Mouse (Mus musculus) adrenal gland, postnatal 25 days (tissue): ENCODE measurements around the gene Yif1b. TPM values are rescaled to one million over a fixed set of nuclear protein-coding genes. Genes with fewer than 3 reads are reported as not detected.
"Not testable (repeated sequence)": the region's sequence is repeated elsewhere in the genome, so short reads cannot be mapped to it uniquely, and the experiment has no call there.

Experiments
- DNase-seq: peaks from one replicate; pipeline ENCODE4 v3.0.0; 2021; ENCODE audit warnings: mixed read lengths
- long read RNA-seq: library from polyadenylated mRNA; stranded (forward); transcript quantifications from one replicate; pipeline ENCODE4 v2.0.0, GENCODE M21; 2021
- total RNA-seq: library from RNA; stranded (reverse); gene quantifications from 2 replicates; pipeline ENCODE4 v1.2.3, GENCODE M21; 2021

Gene Yif1b
- total RNA-seq: 43.6 and 49.3 TPM in 2 replicates
- long read RNA-seq, transcript Yif1b-201 (8 exons, 1,111 nt): minor isoform, 18 of 132 reads
- long read RNA-seq, transcript Yif1b-203 (8 exons, 1,126 nt): major isoform, 41 of 132 reads
- long read RNA-seq, partial matches to known transcripts: 8 of 132 reads
- long read RNA-seq, other reads (novel, unspliced or antisense): 65 of 132 reads

DNA sequence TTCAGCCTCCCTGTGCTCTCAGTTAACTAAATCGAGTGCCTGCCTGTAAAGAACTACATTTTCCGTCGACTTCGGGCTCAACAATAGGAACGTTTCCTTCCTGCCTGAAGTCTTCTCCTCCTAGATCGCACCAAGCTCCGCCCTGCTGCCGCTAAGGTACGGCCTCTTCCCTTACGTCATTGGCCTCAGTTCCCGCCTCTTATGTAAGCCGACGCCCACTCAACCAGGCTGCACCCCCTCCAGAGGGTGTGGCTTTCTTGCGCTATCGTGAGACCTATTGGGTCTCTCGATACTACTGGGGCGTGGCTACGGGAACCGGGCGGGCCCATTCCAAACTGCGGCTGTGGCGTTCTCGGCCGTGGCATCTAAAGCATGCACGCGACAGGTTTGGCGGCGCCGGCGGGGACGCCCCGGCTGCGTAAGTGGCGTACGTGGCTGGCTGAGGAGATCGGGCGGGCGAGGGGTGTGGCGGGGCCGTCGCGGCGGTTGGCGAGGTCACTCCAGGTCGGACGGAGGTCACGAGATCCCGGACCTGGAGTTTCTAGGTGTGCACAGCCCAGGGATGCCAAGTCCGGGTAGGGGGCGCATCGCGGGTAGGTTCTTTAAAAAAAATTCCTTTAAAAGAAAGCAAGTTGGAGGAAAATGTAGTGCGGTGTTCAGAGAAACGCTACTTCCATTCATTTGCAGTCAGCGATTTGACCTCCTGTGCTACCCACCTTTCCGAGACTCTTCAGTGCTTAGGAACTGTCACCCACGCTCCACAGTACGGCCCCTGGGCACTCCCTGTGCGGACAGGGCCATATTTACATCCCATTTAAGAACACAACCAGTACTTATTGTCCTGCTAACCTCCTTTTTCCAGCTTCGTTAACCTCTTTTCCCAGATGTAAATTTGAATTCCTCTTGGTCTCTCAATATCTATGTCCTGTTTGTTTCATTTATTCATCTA, at the start of gene Yif1b:
Gene Yif1b (plus strand): TSS at position 311 of the 949 bp plus-strand sequence.
- peak; percentile 97 for DNase-seq

DNA sequence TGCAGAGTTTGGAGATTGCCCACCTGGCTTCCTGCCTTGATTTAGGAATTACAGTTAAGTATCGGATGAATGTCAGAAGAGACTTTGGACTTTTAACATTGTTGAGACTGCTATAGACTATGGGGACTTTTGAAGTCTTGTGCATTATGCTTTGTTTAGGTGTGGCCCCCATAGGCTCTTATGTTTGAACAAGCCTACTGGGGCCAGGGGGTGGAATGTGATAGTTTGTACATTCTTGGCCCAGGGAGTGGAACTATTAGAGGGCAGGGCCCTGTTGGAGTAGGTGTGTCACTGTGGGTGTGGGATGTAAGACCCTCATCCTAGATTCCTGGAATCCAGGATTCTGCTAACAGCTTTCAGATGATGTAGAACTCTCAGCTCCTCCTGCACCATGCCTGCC, 43.9 kb upstream of the Yif1b start:
- not testable (repeated sequence) for DNase-seq

DNA sequence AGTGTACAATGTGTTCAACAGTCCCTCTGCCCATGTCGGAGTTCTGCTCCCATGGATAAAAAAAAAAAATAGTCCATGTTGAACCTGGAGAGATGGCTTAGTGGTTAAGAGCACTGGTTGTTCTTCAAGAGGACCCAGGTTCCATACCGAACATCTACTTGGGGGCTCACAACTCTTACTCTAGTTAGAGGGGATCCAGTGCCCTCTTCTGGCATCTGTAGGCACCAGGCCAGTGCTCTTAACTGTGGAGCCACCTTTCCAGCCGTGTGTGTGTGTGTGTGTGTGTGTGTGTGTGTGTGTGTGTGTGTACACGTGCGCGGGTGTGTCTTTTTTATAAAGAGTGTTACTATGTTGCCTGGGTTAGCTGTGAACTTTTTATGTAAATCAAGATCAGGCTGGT, 35.6 kb upstream of the Yif1b start:
- no peak for DNase-seq

DNA sequence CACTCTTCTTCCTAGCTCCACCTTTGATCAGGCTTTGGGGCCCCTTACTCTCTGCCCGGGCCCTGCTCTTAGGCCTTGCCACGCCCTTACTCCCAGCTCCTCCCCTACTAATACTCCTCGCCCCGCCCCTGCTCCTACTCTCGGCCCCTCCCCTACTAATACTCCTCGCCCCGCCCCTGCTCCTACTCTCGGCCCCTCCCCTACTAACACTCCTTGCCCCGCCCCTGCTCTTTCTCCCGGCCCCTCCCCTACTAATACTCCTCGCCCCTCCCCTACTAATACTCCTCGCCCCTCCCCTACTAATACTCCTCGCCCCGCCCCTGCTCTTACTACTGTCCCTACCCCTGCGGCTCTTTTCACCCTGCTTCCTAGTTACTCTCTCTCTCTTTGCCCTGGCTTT, 27.1 kb upstream of the Yif1b start:
- peak; percentile 29 for DNase-seq

DNA sequence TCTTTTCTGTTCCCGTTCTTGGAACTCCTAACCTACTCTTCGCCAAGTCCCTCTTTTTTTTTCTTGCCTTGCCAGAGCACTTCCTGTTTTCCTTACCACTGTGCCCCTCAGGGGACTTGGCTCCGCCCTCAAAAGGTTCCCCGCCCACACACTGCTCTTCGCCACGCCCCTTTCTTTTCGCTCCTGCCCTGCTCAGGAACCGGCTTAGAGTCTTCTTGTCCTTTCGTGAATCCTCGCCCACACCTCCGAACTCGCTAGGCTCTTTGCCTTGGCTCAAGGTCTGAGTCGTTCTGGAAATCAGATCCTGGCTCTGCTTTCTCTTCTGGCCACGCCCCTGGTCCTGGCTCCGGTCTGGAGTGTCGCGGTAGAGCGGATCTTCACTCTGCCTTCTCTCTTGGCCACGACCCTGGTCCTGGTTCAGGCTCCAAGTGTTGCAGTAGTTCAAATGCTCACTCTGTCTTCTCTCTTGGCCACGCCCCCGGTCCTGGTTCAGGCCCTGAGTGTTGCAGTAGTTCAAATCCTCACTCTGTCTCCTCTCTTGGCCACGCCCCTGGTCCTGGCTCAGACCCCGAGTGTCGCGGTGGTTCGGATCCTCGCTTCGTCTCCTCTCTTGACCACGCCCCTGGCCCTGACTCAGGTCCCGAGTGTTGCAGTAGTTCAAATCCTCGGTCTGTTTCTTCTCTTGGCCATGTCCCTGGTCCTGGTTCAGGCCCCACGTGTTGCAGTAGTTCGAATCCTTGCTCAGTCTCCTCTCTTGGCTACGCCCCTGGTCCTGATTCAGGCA, 26.5 kb upstream of the Yif1b start:
- peak; percentile 71 for DNase-seq

DNA sequence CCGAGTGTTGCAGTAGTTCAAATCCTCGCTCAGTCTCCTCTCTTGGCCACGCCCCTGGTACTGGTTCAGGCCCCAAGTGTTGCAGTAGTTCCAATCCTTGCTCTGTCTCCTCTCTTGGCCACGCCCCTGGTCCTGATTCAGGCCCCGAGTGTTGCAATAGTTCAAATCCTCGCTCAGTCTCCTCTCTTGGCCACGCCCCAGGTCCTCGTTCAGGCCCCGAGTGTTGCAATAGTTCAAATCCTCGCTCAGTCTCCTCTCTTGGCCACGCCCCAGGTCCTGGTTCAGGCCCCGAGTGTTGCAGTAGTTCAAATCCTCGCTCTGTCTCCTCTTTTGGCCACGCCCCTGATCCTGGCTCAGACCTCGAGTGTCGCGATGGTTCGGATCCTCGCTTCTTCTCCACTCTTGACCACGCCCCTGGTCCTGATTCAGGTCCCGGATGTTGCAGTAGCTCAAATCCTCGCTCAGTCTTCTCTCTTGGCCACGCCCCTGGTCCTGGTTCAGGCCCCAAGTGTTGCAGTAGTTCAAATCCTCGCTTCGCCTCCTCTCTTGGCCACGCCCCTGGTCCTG, 25.8 kb upstream of the Yif1b start:
- DNase-seq: no peak

DNA sequence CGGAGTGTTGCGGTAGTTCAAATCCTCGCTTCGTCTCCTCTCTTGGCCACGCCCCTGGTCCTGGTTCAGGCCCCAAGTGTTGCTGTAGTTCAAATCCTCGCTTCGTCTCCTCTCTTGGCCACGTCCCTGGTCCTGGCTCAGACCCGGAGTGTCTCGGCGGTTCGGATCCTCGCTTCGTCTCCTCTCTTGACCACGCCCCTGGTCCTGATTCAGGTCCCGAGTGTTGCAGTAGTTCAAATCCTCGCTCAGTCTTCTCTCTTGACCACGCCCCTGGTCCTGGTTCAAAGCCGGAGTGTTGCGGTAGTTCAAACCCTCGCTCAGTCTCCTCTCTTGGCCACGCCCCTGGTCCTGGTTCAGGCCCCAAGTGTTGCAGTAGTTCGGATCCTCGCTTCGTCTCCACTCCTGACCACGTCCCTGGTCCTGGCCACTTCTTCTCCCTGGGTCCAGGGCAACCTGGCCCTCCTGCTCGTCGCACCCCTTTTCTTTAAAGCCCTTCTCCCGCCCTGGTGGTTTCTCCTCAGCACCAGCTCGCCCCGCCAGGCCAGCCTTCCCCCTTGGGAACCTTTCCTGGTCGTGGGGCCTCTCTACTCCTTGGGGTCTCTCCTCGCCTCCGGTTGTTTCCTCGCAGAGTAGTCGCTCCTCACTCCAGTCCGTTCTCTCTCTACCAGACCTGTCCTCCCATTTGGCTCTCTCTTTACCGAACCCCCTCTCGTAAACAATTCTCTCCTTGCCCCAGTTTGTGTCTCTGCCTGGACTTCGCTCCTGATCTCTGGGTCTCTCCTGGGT, 25.2 kb upstream of the Yif1b start:
- not testable (repeated sequence) for DNase-seq

DNA sequence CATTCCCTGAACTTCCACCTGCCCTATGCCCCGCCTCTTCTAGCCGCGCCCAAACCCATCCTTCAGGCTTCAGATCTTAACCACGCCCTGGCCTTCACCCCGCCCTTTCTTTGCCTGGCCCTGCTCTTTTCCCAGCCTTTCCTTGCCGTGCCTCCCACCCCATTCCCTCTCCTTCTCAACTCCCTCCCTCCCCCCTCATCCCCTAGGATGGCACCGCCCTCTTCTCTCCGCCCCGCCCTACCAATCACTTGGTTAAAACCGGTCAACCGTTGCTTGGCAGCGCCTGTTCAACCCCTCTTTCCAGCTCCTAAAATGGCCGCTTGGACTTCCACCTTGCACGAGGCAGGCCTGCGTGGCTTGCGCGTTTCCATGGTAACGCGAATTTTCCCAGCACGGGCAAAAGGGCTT, 24.4 kb upstream of the Yif1b start, which contains the start of gene Catsperg1:
Gene Catsperg1 (minus strand): TSS at position 361 of the 408 bp plus-strand sequence.
- no peak for DNase-seq

DNA sequence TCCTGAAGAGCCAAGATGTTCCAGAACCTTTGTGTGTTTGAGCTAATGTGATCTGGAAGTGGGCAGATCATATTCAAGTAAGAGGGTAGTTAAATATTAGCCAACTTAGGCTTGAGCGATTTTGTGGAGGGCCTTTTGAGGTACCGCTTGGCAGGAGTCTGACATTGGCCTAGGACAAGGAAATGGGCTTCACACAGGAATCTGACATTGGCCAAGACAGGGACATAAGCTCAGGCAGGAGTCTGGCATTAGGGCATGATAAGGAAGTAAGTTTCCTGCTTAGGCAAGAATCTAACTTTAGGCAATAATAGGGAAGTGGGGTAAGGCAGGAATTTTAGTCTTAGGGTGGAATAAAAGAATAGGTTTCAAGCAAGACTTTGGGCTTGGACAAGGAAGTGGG, 23.9 kb upstream of the Yif1b start:
- no peak for DNase-seq

DNA sequence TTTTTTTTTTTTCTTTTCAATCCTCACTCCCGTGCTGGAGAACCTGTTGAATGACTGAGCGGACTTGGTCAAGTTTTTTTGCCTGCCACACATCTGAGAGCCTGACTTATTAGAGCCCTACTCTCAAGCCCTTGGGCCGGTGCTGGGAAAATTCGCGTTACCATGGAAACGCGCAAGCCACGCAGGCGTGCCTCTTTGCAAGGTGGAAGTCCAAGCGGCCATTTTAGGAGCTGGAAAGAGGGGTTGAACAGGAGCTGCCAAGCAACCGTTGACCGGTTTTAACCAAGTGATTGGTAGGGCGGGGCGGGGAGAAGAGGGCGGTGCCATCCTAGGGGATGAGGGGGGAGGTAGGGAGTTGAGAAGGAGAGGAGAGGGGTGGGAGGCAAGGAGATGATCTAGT, 23.3 kb upstream of the Yif1b start:
- DNase-seq: no peak

DNA sequence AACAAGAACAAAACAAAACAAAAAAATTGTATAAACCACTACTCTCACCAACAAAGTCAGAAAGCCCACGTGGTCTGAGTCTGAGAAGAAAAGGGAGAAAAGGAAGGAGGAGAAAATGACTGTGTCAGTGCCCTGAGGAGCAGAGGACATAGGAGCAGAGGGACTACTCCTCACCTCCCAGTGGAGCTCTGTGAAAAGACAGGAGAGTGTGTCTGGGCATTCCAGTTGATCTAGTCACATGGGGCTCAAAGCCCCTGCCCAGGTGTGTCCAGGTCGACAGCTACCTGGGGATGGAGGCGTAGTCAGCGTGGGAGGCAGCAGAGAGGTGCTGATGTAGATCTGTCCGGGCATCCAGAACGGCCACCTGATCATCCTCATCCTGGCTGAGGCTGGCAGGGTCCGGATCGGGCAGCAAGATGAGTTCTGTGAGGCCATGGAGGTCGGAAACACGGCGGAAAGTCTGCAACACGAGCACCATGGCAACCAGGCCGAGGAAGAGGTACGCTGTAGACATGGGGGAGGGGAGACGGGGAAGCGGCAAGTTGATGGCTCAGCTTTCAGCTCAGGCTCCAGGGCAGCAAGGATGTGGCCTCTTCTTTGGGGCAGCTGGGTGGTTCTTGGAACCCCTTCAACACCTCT, 13.3 kb upstream of the Yif1b start:
- no peak for DNase-seq

DNA sequence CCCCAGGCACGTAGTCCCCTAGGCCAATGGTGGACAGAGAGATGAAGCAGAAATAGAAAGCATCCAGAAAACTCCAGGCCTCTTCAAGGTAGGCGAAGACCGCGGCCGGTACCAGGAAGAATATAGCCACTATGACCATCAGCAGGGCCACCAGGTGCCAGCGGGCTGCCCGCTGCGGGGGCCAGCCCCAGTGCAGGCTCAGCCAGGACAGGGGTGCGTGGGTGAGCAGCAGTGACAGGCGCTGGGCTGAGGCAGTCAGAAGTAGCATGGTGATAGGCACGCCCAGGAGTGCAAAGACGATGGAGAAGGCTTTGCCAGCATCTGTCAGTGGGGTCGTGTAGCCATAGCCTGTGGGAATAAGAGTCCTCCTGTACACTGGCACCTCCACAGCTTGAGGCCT, 12.6 kb upstream of the Yif1b start:
- DNase-seq: no peak

DNA sequence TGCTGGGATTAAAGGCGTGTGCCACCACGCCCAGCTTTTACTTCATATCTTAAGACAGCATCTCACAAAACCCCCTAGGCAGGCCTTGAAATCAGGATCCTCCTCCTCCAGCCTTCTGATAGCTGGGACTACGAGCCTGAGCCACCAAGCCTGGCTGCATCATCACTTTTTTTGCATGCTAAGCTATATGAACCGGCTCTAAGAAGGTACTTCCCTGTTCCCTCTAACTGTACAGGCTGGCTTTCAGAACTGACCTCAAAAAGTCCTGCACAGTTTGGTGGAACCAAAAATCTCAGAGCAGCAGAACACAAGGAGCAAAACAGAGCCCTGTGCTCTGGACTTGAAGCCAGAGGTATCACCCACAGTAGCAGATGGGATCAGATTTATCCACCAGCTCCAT, 9.9 kb upstream of the Yif1b start:
- no peak for DNase-seq

DNA sequence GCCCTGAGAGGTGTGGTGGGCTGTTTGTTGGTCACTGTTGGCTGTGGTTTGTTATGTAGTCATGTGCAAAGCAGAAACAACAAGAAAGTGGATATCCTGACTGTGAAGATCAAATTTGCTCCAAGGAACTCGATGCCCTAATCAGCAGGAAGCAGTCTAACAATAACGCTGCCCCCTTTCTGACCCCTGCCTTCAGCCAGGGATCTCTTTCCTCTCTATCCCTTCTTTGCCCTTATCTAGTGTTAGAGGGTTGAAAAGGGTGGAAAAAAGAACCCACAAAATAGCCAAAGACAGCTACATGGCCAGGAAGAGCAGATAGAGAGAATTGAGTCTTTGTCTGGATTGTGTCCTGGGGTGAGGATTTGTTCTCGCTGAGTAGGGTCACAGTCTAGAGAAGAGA, 7.6 kb upstream of the Yif1b start:
- DNase-seq: no peak

DNA sequence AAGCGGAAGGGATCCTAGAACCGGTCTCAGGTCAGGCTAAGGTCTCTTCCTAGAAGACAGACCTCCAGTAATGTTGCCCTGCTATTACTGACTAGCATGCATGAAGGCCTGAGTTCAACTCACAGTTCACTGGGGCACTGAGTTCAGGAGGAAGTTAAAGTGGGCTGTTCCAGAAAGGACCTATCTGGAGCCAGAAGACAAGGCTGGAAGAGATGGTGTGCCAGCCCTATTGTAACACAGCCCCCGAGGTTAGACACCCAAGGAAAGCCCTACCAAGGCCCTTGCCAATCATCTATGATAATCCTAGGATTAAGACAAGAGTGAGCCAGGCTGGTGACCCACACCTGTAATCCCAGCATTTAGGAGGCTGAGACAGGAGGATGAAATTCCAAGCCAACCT, 6.6 kb upstream of the Yif1b start:
- DNase-seq: no peak

DNA sequence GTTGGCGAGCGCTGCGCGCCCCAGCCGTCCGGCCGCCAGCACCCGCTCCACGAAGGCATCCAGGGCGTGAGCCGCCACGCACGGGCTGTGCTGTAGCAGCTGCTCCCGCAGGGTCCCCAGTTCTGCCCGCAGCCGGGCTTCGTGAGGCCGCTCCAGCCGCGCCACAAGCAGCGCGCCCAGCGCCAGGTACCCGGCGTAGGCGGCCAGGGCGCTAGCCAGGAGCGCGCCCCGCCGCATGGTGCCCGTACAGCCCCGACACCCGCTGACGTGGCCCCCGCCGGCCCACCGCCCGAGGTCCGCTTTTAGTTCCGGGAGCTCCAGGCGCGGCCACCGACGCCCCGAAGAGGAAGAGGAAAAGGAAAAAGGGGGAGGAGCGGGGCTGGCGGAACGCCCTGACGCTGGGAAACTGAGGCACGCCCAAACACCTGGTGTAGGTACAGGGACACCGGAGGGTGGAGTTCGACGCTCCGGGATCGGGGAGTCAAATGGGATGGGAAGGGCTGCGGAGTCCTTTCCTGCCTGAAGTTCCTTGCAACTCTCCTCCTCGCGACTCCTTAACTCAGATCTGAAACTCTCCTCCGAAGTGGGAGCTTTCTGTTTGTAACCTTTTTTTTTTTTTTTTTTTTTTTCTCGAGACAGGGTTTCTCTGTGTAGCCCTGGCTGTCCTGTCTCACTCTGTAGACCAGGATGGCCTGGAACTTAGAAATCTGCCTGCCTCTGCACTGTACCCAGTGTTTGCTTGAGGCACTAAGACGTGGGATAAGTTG, 5.7 kb upstream of the Yif1b start, which contains the start of gene Kcnk6:
Gene Kcnk6 (minus strand): TSS at position 269 of the 767 bp plus-strand sequence.
- peak; percentile 28 for DNase-seq

DNA sequence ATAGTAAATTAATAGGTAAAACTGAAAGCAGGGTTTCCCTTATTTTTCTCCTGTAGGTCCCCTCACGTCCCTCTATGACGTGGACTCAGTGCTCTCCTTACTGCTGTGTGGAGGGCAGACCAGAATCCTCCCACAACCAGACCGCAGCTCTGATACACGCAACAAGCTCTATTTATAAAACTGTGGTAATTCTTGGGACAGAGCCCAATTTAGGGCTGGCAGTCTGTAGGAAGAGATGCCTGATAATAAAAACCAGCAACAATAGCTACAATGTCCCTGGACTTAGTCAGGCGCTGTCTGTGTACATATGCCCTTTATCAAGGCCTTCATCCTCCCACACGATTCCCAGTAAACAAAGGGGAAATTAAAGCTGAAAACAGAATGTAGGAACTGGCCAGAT, 4.4 kb upstream of the Yif1b start:
- no peak for DNase-seq

DNA sequence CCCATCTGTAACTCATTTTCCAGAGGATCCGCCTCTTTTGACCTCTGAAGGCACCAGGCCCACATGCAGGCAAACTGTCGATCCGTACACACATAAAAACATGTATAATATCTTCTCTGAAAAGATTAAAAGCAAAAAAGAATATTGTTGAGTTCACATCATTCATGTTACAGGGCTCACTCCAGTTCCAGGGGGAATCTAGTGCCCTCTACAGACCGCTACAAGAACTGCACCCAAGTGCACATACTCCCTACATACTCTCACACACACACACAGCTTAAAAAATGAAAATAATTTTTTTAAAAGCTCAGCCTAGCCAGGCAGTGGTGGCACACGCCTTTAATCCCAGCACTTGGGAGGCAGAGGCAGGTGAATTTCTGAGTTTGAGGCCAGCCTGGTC, 3.5 kb upstream of the Yif1b start:
- no peak for DNase-seq

DNA sequence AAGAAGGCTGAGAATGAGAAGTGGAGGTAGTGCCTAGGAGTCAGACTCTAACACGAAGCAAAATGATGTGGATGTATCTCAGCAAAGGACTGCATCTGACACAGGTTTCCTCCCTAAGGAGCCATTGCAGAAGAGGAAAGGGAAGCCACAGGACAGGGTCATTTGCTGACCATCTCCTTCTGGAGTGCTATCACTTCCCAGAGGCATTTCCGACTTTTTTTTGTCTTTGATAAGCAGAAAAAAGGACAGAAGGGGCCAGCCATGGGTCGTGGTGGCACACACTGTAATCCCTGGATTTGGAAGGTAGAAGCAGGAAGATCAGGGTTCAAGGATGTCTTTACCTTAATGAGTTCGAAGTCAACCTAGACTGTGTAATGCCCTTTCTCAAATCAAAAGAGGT, 1.5 kb upstream of the Yif1b start:
- DNase-seq: no peak

DNA sequence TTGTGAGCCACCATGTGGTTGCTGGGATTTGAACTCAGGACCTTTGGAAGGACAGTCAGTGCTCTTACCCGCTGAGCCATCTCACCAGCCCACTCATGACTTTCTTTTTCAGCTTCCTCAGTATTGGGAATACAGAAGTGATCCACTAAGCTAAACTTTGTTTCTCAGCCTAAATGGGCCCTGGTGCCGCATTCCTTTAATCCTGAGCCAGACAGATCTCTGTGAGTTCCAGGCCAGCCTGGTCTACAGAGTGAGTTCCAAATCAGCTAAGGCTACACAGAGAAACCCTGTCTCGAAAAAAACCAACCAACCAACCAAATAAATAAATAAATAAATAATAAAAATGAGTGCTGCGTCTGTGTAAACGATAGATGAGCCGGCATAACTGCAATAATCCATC, 533 bp upstream of the Yif1b start:
- DNase-seq: not testable (repeated sequence)
